Mouse (Mus musculus): ENCODE data around the gene Spns3.

Gene Spns3

GRCm38 (mm10) chr11:72550134-72550988, at the start of gene Spns3:
Spns3 (minus strand) TSS chr11:72550506.
- no peak for DNase-seq

GRCm38 (mm10) chr11:72597780-72598179, 47.5 kb upstream of the Spns3 start:
- DNase-seq, result no peak

- no peak for DNase-seq
Observed at GRCm38 (mm10) chr11:72595010-72595737, 44.9 kb upstream of the Spns3 start.

GRCm38 (mm10) chr11:72587537-72588233, 37.4 kb upstream of the Spns3 start:
- DNase-seq, result no peak

GRCm38 (mm10) chr11:72586570-72586969, 36.3 kb upstream of the Spns3 start:
- no peak for DNase-seq

- no peak for DNase-seq
Observed at GRCm38 (mm10) chr11:72583092-72583491, 32.8 kb upstream of the Spns3 start.

GRCm38 (mm10) chr11:72582448-72582705, 32.1 kb upstream of the Spns3 start:
- no peak for DNase-seq

- peak; percentile 56 for DNase-seq
Observed at GRCm38 (mm10) chr11:72581609-72582447, 31.5 kb upstream of the Spns3 start.

GRCm38 (mm10) chr11:72578471-72578870, 28.2 kb upstream of the Spns3 start:
- no peak for DNase-seq

- DNase-seq, result peak; percentile 68
Observed at GRCm38 (mm10) chr11:72576466-72577351, 26.4 kb upstream of the Spns3 start.

- DNase-seq, result no peak
Observed at GRCm38 (mm10) chr11:72576111-72576465, 25.8 kb upstream of the Spns3 start.

- no peak for DNase-seq
Observed at GRCm38 (mm10) chr11:72573819-72574218, 23.5 kb upstream of the Spns3 start.

- DNase-seq, result peak; percentile 74
Observed at GRCm38 (mm10) chr11:72570319-72570979, 20.1 kb upstream of the Spns3 start.

GRCm38 (mm10) chr11:72569671-72570318, 19.5 kb upstream of the Spns3 start:
- DNase-seq, result no peak

- DNase-seq, result no peak
Observed at GRCm38 (mm10) chr11:72569051-72569450, 18.7 kb upstream of the Spns3 start.

- no peak for DNase-seq
Observed at GRCm38 (mm10) chr11:72566816-72567338, 16.6 kb upstream of the Spns3 start.

- no peak for DNase-seq
Observed at GRCm38 (mm10) chr11:72566304-72566703, 16.0 kb upstream of the Spns3 start.

- DNase-seq, result no peak
Observed at GRCm38 (mm10) chr11:72564232-72564807, 14.0 kb upstream of the Spns3 start.

GRCm38 (mm10) chr11:72560661-72561060, 10.4 kb upstream of the Spns3 start:
- DNase-seq, result no peak

- no peak for DNase-seq
Observed at GRCm38 (mm10) chr11:72558155-72558554, 7.8 kb upstream of the Spns3 start.
